Mouse (Mus musculus) cerebellum, postnatal 14 days (tissue): Measurements from ENCODE around the gene Trmt2a.

Source experiments
- DNase-seq, 2 experiments: peaks; one replicate each; pipeline ENCODE4 v3.0.0; 2021; ENCODE audit warnings: mixed read lengths in 2 of 2

Trmt2a gene

DNA sequence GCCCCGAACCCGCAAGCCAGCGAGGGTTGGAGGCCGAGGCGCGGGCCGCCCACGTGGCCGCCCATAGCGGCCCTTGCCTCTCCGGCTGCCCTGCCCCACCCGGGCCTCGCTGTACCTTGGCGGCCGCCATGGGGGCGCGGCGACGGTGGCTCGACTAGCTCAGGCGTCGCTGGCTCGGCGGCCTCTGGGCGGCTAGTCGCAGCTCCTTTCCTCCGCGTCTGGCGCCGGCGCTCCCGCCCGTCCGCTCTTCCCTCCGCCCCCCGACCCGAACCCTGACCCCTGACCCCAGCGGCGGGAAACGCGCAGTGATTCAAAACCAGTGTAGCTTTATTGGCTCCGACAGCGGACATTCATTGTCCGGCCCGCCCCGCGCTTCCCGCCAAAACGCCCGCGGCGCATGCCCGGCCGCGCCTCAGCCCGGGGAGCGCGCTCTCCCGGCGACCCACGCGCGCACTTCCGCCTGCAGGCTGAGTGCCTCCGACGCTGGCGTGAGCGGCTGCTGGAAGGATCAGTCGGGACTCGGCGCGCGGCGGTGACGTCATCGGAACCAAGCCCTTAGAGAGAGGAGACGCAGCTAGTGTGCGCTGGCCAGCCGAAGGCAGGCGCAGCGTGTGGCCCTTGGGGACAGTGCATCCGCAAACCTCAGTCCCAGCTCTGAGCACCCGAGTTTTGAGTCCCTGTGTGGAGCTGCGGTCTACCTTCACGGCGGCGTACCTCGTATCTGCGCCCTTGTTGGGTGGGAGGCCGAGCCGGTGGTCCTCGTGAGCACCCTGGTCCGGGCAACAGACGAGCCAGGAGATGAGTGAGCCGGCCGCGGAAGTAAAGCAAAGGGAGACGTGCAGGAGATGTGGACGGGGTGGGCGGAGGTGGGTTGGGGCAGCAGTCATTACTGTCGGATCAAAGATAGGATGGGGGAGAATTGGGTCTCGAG is at the start of gene Trmt2a, which contains the start of gene Ranbp1:
Trmt2a (plus strand) TSS at position 247 of the 931 bp plus-strand sequence.
Ranbp1 (minus strand) TSS at position 300 of the 931 bp plus-strand sequence.
- peak; percentile 98 to 99 for DNase-seq

GRCm38 (mm10) chr16:18200062-18200461 is 48.4 kb upstream of the Trmt2a start:
- no peak for DNase-seq

GRCm38 (mm10) chr16:18201620-18202019 is 46.9 kb upstream of the Trmt2a start:
- DNase-seq = no peak

DNA sequence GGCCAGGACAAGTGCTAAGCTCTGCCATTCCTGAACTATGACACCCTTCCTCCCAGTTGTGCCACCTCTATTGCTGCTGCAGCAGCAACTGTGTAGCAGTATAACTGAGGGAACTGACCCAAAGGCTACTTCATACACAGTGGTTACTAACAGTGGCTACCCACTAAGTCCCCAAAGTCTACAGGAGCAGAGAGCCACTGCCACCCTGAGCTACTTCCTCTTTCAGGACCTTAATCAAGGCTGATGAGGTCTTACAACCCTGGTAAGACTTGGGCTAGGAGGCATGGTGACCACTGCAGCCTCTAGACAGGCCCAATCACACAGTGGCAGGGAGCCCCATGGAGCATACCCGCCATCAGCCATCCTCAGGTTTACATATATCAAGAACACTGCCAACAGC is 46.4 kb upstream of the Trmt2a start:
- DNase-seq = no peak

DNA sequence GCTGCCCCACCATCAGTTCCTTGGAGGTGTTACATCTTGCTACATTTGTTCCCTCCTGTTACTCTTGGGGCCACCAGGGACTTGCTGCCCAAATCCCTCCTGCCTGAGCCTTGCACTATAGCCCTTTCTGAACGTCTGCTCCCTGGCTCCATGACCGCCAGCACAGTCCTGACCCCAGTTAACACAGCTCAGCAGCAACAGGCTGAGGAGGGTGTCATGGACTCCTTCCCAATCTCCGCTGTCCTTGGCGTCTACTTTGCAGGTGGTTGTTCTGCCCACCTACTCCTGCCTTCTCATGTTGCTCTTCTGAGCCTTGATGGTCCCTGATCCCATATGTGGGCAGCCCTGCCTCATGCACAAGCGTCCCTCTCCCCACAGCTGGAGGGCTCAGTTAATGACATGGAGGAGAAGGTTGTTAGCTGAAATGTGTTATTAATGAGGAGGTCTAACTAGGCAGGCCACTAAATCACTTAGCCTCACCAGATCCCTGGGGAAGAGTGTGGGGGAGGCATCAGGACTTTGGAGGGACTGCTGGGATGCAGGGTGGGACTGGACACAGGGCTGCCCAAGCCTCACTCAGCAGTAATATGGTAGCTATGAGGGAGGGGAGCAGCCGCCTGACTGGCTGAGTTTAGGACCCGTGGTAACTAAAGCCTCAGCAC is 44.9 kb upstream of the Trmt2a start:
- DNase-seq = no peak

- peak; percentile 91 to 95 for DNase-seq
These were observed 37.6 kb upstream of the Trmt2a start for GRCm38 (mm10) chr16:18210701-18211416.

GRCm38 (mm10) chr16:18211417-18212171 is 36.9 kb upstream of the Trmt2a start:
- DNase-seq = peak; percentile 99 to 100

DNA sequence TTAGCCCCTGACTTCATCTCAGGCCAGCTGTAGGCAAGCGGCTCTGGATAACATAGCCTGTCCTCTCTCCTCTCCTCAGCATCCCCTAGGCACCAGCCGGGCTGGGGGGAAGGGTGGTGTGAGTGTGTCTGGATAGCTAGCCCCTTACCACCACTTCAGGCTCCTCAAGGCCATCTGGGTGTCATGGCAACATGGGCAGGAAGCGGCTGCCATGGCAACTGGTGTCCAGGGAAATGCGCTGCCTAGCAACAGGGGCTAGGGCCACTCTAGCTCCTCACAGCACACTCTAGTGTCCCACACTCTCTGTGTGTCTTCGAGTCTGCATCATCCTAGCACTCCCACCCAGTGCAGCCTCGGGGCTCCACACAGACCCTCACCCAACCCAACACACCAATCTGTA is 34.8 kb upstream of the Trmt2a start:
- peak; percentile 73 to 83 for DNase-seq

GRCm38 (mm10) chr16:18214858-18215257 is 33.6 kb upstream of the Trmt2a start:
- no peak for DNase-seq

DNA sequence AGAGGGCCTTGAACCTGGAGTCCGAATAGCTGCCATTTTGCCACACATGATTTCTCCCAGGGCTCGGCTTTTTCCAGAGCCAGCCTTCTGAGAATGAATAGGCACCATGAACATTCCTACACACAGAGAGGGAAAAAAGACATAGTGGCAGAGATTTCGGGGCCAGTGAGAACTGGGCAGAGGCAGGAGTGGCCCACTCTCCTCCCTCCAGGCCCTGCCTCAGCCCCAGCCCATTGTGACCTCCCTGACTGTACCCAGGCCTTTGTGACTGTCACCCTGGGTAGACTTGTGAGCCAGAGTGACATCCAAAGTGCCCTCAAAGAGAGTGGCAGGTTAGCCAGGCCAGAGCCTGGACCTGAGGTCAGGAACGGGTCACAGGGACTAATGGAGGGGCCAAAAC is 30.9 kb upstream of the Trmt2a start, which contains the start of gene Ccdc188:
Ccdc188 (plus strand) TSS at position 301 of the 400 bp plus-strand sequence.
- no peak for DNase-seq

DNA sequence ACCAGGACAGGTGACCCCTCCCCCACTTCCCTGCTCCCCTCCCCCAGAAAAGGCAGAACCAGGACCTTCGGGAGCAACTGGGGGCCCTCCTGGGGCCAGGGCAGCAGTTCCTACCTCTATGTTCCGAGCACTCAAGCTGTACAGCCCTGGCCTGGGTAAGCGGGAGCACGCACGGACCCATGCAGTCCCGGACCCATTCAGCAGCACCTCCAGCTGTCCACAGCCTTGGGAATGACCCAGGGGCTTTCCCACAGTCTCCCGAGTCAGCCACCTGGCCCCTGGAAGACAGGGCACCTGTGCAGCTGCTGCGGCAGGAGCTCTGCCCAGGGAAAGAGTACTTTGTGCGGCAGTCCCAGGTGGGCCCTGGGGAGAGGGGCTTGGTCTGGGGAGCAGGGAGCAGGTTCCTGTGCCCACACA is 29.9 kb upstream of the Trmt2a start:
- DNase-seq = peak in 1 of 2 experiments; percentile 8

GRCm38 (mm10) chr16:18220001-18220400 is 28.5 kb upstream of the Trmt2a start:
- peak in 1 of 2 experiments; percentile 43 for DNase-seq

DNA sequence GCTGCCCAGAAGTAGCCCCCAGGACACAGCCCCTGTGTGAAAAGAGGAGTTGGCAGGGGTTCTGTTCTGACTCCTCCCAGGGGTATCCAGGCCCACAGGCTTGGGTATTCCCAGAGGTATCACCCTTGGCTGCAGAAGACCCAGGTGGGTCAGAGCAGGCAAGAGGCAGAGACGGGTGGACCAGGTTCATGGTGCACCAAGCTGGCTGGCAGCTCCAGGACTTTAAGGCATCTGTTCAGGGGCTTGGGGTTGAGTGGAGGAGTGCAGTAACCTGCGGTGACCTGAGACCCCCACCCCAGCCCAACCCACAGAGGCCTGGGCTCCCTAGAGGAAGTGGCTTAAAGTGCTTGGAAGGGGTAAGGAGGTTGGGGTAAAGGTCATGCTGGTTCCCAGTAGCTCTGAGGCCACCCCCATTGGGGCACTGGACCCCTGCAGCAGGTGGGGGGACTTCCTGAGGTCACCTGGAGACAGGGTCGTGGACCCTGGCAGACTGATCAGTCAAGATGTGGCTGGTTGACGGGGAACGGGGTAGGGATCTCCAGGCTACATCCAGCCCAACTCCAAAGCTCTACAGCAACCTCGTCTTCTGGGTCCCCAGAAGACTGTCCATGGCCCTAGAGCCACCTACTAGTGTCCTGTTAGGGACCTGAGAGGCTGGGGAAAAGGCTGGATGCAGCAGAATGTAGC is 27.5 kb upstream of the Trmt2a start:
- peak in 1 of 2 experiments; percentile 4 for DNase-seq

GRCm38 (mm10) chr16:18221543-18221898 is 27.0 kb upstream of the Trmt2a start:
- DNase-seq = peak in 1 of 2 experiments; percentile 45

- peak in 1 of 2 experiments; percentile 4 for DNase-seq
These were observed 26.3 kb upstream of the Trmt2a start for GRCm38 (mm10) chr16:18222188-18222587.

DNA sequence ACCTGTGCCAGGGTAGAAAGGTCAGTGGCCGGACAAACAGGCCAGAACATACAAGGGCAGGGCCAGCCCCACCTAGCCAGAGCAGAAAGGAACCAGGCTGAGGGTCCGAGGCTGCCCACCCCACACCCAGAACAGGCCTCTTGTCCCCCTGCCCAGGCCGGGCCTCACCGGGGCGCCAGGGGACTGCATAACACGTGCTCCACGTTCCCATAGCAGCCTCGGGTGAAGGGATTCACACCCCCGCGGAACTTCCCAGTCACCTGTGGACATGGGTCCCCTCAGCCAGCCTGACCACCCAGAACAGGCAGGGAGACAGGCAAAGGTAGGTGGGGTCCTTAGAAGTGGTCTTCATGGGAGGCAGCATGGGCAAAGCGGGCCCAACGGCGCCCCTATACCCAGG is 21.3 kb upstream of the Trmt2a start:
- peak in 1 of 2 experiments; percentile 11 for DNase-seq

DNA sequence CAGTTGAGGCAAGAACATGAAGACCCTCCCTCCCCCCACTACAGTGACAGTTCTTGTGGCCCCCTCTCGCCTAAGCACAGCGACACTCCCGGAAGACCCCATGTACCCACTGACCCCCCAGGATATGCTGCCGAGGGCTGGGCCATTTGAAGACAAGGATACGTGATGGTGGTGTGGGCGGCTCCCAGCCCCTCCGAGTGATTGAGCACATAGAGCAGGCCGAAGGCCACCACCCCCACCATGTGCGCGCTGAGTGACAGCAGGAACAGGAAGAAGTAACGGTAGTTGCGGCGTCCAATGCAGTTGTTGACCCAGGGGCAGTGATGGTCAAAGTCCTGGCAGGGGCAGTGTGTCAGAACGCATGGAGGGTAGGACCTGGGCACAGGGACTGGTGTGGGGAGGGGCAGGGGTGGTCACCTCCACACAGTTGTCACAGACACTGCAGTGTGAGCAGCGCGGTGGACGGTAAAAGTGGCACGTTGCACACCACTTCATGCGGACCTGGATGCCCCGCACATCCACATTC is 20.5 kb upstream of the Trmt2a start:
- peak in 1 of 2 experiments; percentile 13 for DNase-seq

GRCm38 (mm10) chr16:18228856-18229255 is 19.6 kb upstream of the Trmt2a start:
- peak; percentile 80 to 84 for DNase-seq

DNA sequence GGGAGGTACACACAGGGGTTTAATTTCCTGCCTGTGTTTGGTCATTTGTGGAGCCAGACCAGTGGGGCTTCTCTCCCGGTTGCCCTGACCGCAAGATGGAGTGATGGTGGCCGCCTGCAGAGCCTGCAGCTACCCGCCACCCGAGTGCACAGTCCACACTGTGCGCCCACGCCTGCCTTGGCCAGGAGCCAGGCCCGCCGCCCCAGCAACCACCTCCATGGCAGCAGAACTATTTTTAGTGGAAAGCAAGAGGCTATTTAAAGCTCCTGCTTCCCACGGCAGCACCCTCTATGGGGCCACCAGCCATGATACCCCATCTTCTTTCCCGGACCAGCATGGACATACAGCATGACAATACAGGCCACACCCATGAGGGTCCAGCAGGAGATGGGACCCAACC is 18.9 kb upstream of the Trmt2a start:
- DNase-seq = peak; percentile 70 to 80

GRCm38 (mm10) chr16:18230617-18231016 is 17.9 kb upstream of the Trmt2a start:
- DNase-seq = no peak

GRCm38 (mm10) chr16:18231047-18231446 is 17.4 kb upstream of the Trmt2a start:
- no peak for DNase-seq
